Mouse (Mus musculus) layer of hippocampus, adult 8-10 months (tissue): ENCODE results near the gene Cnbd2. TPM values are rescaled to one million over a fixed set of nuclear protein-coding genes. Genes with fewer than 3 reads are reported as not detected.
A peak's percentile ranks its signal among the peaks of the same experiment; 100 is the strongest.
"Not testable (repeated sequence)": the region's sequence is repeated elsewhere in the genome, so short reads cannot be mapped to it uniquely, and the experiment has no call there.

Experiments
- DNase-seq, 2 experiments: peaks; one replicate each; pipeline ENCODE4 v3.0.0; 2022; ENCODE audit warnings: low spot score in 2 of 2
- total RNA-seq, 4 experiments: library from RNA; stranded (reverse); gene quantifications; 2 replicates each; pipeline ENCODE4 v1.2.4; 2022

Cnbd2 gene
- total RNA-seq, 4 experiments from 2014 or later: 4.8 to 7.1 (median 6.8) TPM

DNA sequence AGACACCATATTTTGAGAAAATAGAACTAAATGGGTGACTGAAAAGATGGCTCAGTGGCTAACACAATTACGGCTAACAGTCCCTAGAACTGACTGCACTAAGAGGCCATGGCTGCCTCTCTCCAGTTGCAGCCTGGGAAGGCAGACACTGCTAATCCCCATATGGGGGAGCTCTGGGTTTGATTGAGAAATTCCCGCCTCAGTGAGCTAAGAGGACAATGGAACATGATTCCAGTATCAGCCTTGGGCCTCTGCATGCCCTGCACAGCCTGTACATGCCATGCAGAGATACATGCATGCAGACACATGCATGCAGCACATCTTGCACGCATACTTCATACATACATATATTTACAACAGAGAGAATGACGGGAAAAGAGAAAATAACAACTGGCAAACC, 69.3 kb downstream of the Cnbd2 start:
- DNase-seq: no peak

DNA sequence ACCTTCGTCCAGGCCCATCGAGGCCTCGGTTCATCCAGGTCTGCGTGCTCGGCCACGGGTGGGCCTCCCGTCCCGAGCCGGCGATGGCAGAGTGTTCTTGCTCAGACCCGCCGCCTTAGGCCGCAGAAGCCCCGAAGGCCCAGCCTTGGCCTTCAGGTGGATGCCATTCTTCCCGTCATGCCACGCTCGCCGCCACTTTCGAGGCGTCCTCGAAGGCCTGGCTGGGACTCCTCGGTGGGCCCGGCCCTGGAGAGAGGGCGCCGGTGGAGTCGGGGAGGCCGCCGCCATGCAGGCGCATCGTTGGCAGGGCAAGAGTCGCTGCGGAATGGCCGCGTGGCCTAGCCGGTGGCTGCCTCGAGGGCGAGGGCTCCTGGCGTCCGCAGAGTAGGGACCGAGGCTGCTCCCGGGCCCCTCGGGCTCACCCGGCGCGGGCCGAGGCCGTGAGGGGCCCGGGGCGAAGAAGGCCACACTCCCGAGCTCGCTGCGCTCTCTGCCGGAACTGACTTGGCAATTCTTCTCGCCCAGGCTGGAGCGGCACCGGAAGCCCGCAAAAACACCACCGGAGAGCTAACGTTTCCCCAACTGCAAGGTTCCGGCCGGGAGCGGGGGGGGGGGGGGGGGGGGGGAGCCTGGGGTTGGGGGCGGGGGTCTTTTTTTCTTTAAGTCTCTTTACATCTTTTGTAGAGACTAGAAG, 80.5 kb downstream of the Cnbd2 start:
- DNase-seq: peak; percentile 48 to 69

DNA sequence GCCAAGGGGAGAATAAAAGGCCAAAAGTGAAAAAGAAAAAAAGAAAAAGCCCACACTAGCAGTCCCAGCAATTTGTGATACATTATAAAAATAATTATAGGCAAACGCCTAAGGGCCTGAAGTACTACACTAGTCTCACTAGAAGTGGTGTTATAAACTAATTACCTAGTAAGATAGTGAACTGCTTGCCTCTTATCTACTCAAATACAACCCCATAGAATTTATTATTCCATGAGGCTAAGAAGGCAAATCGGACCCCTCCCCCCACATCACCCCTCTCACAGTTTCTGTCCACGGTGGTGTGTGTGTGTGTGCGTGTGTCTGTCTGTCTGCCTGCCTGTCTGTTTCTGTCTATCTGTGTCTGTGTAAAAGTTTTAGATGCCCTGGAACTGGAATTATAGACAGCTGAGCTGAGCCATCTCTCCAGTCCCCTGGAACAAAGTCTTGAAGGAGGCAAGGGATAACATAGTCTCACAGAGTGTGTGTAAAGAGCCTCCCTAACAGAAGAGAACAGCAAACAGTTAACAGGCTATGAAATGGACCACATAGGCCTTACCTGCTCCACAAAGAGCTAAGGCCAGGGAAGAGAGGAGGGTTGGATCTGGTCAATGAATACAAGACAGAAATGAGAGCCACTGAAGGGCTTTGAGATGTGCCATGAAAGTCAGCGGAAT, 81.2 kb downstream of the Cnbd2 start:
- no peak for DNase-seq

DNA sequence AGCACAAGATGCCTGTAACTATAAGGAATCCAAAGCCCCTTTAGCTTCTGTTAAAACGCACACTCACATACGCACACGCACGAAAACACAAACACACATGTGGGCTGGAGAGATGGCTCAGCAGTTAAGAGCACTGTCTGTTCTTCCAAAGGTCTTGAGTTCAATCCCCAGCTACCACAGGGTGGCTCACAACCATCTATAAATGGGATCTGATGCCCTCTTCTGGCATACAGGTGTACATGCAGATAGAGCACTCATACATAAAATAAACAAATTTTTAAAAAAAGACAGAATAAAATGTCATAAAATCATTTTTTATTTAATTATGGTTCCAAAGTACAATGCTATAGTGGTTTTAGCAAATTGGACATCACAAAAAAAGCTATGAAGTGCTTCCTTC, 82.2 kb downstream of the Cnbd2 start:
- no peak for DNase-seq

DNA sequence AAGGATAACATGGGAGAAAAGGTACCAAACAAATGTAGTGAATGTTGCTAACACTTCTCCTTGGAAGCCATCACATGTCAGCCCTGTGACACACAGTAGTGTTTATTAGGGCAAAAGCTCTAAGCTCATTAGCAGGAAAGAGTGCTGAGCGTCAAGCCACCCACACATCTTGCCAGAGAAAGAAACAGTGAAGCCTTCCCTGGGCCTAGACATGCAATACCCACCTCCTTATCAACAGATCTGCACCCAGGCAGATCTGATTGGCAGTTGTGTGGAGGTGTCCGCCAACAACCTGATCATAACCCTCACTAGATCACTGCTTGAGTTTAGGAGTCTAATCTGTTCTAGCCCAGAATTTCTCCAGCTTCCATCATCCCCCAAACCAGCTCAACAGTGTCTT, 84.0 kb downstream of the Cnbd2 start:
- DNase-seq: no peak

DNA sequence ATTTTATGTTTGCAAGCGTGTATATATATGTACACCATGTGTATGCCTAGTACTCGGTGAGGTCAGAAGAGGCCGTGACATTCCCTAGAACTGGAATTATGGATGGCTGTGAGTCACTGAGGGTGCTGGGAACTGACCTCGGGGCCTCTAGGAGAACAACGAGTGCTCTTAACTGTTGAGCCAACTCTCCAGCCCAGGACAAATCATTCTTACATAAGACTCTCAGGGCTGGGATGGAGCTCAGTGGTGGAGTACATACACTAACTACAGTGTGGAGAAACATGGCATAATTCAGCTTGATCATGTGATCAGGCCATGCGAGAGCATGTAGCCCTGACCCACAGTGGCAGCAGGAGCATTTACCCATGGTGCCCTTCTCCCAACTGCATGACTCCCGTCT, 85.9 kb downstream of the Cnbd2 start:
- DNase-seq: no peak

DNA sequence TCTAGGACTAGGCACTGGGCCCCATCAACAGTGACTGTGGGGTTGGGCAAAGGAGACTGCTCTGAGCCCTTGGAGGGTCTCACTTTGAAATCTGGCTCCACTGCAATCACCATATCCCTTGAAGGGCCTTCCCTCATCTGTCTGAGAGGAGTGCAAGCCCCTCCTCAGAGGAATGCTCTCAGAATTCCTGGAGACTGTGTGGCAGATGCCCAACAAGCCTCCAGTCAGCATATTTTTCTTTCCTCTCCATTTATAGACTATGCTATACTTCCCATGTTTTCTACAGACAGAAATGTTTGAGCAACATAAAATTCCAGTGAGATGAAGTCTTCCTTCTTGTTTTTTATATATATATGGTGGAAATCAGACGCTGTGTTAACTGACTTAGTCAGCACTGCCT, 87.4 kb downstream of the Cnbd2 start:
- no peak for DNase-seq

DNA sequence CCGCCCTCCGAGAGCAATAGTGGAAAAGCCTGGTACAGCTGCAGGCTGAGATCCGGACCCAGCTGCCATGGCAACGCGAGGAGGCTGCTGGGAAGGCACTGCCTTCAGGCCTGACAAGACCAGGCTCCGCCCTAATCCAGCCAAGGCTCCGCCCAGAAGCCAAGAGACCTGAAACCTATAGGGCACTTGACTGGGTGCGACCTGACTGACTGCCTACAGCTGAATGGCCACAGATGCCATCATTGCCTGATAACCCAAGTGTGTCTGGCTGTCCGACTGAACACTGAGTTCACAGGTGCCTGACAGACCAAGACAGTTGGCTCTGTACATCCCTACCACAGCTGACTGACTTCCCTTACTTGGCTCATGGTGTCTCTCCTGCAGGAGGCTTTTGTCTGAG, 89.2 kb downstream of the Cnbd2 start:
- DNase-seq: peak; percentile 60

DNA sequence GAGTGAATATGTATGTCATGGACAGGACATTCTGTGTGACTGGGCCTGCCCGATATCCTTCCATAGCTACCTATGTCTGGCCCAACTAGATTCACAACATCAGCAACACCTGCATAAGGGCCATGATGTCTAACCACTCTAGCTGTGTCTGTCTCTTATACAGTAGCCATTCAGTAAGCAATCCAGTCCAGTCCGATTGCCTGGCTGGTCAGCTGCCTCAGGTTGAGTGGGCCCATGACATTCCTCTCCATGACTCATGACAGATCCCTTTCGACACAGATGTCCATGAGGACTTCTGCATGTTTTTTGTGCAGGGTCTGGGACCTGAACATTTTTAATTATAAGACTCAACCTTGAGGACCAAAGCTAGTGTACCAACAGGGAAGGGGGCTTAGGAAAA, 89.9 kb downstream of the Cnbd2 start:
- no peak for DNase-seq

DNA sequence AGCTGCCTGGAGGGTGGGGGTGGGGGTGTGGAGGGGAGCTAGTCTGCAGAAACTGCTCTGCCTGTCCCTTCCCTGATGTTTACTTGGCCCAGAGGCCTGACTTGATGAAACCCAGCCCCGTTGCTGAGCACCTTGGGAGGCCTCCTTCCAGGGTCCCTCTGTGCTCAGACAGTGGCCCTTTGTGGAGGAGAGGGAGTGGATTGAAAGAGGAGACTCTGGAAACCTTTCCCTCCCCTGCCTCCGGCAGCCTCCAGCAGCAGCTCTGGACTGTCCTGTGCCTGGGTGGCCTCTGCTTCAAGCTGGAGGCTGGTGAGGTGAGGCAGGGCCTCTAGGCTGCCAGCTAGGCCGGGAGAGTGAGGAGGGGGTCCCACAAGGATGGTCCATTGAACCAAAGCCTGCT, 94.9 kb downstream of the Cnbd2 start:
- no peak for DNase-seq

DNA sequence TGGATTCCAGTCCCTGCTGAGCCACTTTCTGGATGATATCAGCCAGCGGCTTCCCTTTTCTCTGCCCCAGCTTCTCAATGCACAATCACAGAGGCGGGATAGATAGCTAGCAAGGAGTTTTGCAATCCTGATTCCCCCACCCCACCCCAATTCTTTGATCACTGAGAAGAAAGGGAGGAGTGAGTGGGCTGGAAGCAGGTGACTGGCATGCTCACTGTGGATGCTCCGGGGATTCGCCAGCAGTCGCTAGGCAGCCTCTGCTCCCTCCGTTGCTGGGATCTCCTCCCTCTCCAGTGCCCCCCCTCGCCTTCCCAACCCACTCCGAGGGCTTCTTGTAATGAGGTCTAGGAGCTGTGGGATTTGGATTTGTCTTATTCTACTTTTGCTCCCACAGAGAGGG, 96.1 kb downstream of the Cnbd2 start:
- no peak for DNase-seq

DNA sequence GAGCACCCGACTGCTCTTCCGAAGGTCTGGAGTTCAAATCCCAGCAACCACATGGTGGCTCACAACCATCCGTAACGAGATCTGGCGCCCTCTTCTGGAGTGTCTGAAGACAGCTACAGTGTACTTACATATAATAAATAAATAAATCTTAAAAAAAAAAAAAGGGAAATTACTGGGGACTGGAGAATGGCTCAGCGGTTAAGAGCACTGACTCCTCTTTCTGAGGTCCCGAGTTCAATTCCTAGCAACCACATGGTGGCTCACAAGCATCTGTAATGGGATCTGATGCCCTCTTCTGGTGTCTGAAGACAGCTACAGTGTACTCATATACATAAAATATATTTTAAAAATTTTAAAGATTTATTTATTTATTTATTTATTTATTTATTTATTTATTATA, 99.2 kb downstream of the Cnbd2 start:
- not testable (repeated sequence) for DNase-seq

DNA sequence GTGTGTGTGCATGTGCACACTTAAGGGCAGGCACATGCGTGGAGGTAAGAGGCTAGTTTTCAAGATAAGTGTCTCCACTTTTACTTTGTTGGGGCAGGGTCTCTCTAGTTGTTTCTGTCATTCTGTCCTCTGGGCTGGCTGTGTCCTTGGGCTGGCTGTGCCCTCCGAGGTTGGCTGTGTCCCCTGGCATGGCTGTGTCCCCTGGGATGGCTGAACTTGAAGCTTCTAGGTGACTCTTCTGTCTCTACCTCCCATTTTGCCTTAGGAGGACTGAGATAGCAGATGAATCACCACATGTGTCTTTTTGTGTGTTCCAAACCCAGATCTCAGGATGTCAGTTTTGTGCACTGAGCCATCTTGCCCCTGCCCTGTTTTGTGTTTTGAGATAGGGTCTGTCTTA, 102.9 kb downstream of the Cnbd2 start:
- no peak for DNase-seq

DNA sequence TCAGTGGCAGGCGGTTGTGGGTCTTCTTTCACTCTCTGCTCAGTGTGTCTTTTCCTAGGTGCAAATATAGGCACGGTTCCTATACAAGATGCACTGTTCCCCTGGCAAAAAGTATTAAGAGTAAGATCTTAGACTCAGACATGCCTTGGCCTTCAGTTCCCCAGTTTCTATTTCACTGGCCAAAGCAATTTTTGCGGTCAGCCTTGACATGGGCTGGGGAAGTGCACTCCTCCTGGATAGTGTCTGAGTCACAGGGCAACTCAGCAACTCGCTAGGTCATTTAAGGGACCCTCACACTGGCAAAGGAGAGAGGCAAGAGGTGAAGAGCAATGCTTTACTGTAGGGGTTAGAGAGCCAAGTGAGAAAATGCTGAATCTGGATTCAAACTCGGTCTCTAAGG, 103.6 kb downstream of the Cnbd2 start:
- DNase-seq: no peak

DNA sequence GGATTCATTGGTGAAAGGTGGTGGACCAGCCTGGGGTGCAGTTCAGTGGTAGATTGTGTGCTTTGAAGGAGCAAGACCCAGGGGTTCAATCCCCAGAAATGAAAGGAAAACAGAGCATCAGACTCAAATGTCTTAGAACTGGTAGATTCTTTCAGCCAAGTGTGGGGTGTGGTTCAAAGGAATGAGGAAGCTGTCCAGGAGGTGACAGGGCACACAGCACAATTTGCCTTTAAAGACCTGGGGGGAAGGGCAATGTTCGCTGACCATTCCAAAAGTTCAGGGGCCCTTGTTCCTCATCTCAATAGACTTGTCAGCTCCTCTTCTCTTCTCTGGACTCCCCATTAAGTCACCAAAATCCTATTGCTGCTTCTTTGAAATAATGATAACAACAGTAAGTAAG, 105.1 kb downstream of the Cnbd2 start:
- DNase-seq: no peak

DNA sequence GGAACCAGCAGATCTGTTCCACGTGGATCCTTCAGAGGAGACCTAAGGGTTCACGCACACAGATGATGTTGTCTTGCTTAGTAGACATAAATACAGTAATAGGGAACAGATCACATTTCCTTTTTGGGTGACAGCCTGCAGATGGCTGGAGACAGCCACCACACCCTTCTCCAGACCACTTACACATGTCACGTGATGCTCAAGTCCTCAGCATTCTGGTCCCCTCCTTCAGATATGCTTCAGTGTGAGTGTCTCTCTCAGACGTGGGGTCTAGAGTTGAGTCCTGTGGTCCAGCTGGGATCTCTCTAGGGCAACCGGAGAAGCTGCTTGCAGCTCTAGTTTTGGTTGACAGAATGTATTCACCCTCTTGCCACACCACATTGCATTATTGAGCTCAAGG, 106.4 kb downstream of the Cnbd2 start:
- DNase-seq: no peak

DNA sequence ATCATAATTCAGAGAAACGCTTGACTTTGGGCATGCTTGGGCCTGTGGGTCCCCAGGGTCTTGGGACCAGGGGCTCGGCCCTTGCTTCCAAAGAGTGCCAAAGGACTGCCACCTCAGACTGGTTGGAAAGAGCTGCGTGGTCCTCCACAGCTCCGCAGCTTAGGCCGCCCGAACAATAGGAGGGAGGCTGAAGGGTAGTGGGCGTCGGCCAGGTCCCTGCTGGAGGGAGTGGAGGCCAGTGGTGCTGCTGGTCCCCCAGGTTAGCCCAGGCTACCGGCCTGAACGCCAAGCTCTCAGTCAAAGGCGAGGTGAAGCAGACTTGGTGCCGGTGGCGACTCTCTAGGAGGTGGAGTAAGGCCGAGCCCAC, 108.2 kb downstream of the Cnbd2 start:
- DNase-seq: no peak

DNA sequence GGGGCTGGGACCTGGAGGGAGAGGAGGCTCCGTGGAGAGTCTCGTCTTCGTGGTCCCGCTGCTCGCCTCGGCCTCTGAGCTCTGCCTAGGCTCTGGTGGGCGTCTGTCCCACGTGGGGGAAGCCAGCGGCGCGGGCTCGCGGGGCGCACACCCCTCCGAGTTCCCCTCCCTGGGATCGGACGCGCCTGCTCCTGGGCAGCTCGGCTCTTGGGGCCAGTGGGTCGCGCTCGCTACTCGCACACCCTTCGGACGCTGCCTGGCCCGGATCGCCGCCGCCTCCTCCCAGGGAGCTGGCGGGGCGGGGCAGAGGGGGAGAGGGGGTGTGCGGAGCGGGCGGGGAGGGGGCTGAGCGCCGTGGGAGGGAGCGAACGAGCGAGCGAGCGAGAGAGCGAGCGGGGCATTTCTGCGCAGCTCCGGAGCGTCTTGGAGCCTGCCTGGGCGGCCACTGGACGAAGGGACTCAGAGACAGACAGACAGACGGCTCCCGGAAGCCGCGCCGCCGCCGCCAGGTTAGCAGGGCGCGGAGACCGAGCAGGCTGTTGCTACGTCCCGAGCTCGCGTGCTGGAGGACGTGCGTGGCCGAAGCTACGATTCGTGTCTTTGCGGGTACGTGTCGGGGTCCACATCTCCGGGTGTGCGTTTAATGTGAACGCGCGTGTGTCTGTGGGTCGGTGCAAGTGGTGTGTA, 108.7 kb downstream of the Cnbd2 start, which contains the start of gene Epb41l1:
Epb41l1 (plus strand) TSS at position 216 of the 687 bp plus-strand sequence.
- peak in 1 of 2 experiments; percentile 21 for DNase-seq

DNA sequence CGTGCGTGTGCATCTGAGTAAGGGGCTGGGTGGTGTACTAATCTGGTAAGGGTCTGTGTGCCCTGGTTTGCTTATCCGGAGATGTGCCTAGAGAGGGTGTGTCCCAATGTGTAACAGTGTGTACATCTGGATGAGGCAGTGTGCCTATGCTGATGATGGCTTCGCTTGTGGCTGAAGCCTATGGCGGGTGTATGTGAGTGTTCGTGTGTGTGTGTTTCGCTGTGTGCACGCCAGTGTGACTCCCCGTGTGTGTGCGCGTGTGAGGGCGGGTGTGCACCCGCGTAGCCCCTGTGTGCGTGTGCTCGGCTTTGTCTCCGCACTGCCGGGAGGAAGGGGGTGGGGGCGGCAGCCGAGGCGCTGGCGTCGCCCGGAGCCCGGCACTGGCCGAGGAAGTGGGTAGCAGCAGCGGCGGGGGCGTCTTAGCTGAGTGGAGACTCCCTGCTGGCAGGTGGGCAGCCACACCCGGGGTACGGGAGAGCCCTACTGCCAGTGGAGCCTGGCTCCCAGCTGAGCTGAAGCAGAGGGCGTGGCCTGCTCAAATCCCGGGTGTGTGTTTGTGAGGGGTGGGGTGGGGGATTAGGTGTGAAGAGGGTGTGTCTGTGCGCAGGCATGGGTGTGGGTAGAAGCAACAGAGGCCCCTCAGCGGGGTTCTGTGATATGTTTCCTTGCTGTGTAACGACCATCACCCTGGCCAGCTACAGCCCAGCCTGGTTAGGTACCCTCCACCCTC, 109.4 kb downstream of the Cnbd2 start:
- peak in 1 of 2 experiments; percentile 50 for DNase-seq

DNA sequence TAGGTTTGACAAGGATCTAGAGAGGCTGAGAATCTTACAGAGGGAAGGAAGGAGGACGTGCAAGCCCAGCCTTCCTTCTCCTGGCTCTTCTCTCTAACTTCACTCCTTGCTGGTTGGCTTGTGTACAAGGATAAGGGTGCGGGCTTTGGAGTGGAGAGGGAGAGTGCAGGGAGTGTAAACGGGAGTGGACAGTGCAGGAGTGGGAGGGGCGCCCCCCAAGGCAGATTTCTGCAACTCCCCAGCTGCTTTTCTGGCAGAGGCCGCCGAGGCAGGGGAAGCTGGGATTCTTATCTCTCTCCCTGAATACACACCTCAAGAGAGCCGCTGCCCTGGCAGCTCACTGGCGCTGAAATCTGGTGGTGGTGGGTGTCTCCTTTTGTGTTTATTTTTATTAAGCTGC, 110.5 kb downstream of the Cnbd2 start:
- no peak for DNase-seq

DNA sequence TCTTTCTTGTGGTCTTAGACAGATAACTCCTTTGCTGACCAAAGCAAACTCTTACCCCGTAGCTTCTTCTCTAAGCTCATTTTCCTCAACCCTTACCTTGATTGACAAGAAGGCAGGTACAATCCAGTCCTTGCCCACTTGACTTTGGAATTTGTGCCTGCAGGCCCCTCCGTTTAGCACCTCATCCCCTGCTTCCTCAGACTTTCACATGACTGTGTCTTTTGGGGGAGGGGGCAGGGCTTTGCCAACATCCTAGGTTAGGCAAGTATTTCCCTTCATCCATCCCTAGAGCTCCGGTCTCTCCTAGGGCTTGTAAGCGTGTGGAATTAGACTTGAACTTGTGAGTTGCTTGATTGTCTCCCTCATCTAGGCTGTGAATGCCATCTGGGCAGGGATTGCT, 111.6 kb downstream of the Cnbd2 start:
- no peak for DNase-seq
